Mouse (Mus musculus): Measurements from ENCODE around the gene Hes6. TPM values are rescaled to one million over a fixed set of nuclear protein-coding genes. Genes with fewer than 3 reads are reported as not detected.
A peak's percentile ranks its signal among the peaks of the same experiment; 100 is the strongest.

The Hes6 gene
- polyA plus RNA-seq, 1 experiment from 2014 or later: 61.5 TPM

DNA sequence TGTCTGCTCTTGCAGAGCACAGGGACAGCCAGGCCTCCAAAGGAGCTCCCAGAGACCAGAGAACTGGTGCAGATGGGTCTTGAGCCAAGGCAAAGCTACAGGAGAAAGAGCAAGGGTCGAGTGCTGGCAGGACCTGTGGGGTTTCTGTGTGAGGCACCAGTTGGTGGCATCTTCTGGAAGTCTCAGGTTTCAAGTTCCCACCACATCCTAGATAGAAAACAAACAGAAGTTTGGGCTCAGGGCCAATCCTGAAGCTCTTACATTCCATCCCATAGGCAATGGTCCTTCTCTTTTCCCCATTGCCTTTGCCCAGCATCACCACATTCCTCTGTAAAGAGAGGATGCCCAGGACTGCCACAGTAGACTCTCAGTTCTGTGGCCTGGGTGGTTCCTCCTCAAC lies 8.9 kb downstream of the Hes6 start:
- WGBS: 12% methylated on average over 1 of the region's 1 CpGs
- H3K4me2 ChIP-seq: no peak overlapping the region
- no peak for ATAC-seq (ENCODE audit: extremely low read depth, insufficient number of reproducible peaks, low FRiP score, low TSS enrichment)

DNA sequence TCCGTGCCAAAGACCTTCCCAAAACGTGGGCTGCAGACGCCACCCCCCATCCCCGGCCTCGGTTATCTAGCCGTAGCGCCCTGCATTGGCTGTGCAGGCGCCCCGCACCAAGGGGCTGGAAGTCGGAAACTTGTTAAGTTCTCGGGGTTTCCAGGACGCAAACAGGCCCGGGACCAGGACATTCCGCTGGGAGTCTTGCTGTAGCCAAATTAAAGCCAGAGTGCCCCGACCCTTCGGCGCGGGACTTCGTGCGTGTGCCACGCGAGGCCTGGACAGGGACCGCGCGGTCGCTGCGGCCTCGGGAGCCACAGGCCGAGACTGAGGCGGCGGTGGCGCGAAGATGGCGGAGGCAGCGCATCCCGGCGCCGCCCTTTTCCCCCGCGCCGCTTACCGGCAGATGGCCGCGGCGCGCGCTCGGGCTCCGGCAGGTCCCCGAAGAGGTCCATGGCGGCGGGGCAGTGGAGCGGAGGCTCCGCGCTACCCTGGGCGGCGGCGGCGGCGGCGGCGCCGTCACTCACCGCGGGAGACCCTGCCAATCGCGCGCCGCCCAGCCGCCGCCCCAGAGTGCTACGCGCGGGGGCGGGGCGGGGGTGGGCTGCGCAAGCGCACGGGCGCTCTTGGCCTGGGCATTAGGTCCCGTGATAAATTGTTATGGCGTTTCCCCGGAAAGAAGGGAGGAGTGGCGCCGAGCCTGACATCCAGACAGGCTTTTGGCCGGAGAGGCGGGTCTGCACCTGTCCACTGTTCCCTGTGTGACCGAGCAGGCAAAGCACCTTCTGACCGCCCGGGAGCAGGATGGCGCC lies 15.4 kb downstream of the Hes6 start, which contains the start of gene Ilkap:
TSS of gene Ilkap (minus strand) at position 556 of the 803 bp plus-strand sequence.
- Histone ChIP-seq H3K36me3 (peaks cover 30% of the 10 kb centered on the region), H3K4me1 (peaks cover 28% of the 10 kb centered on the region), H3K27me3 (replicated peaks) (peaks cover 13% of the 10 kb centered on the region), H3K9ac (peak within 1 kb of the TSS; percentile 97), H3K27ac (replicated peaks) (peak within 1 kb of the TSS; percentile 91), H3K9me3 (no peaks in the 10 kb centered on the region), H3K4me3 (peak within 1 kb of the TSS; percentile 94), H3K4me2 (peak within 1 kb of the TSS; percentile 86)
- peak; percentile 94 for ATAC-seq (ENCODE audit: extremely low read depth, insufficient number of reproducible peaks, low FRiP score, low TSS enrichment)
- under 1% methylated on average over 91 of the region's 91 CpGs for WGBS

More for the DNA sequence above, 8.9 kb downstream of the Hes6 start:
- 0 out of 2 replicates have a peak, but pooled peaks cover 2% of the 10 kb centered on the region for H3K4me1 ChIP-seq
- peaks cover 28% of the 10 kb centered on the region for H3K27me3 ChIP-seq (replicated peaks)
- H3K9me3 ChIP-seq: no peaks in the 10 kb centered on the region
- no peak overlapping the region for H3K4me3 ChIP-seq
- no peak overlapping the region for H3K27ac ChIP-seq (replicated peaks)
- no peaks in the 10 kb centered on the region for H3K36me3 ChIP-seq
- H3K9ac ChIP-seq: no peak overlapping the region

- H3K9ac ChIP-seq: peak overlapping the region; percentile 97
- WGBS: under 1% methylated on average over 12 of the region's 12 CpGs
- H3K4me3 ChIP-seq: peak overlapping the region; percentile 94
- H3K27me3 ChIP-seq (replicated peaks): peaks cover 13% of the 10 kb centered on the region
- H3K4me2 ChIP-seq: peak overlapping the region; percentile 86
- H3K9me3 ChIP-seq: no peaks in the 10 kb centered on the region
- no peak for ATAC-seq (ENCODE audit: extremely low read depth, insufficient number of reproducible peaks, low FRiP score, low TSS enrichment)
- H3K4me1 ChIP-seq: peaks cover 28% of the 10 kb centered on the region
- H3K36me3 ChIP-seq: peaks cover 35% of the 10 kb centered on the region
- peak overlapping the region; percentile 91 for H3K27ac ChIP-seq (replicated peaks)
These were observed 15.9 kb downstream of the Hes6 start for GRCm38 (mm10) chr1:91397927-91398259.

DNA sequence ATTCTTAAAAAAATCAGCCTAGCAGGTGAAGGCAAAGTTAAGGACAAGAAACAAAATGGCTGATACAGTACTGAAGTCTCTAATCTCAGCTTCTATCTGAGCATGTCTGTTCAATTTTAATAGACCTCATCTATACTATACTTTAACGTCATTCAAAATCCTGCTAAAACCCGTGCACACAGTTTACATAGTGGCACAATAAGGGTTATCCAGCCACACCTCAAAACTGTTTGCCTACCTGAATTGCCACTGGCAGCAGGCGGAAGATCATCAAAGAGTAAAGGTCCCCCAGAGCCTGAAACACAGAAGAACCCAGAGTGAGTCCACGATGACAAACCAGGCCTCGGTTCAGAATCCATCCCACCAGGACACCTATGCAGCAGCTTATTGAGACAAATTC lies 23.5 kb downstream of the Hes6 start:
- WGBS: 92% methylated on average over 5 of the region's 5 CpGs
- Histone ChIP-seq H3K27ac (replicated peaks) (no peak overlapping the region), H3K9ac (no peak overlapping the region), H3K27me3 (replicated peaks) (no peaks in the 10 kb centered on the region), H3K4me2 (no peak overlapping the region), H3K4me3 (no peak overlapping the region), H3K36me3 (peaks cover 96% of the 10 kb centered on the region), H3K4me1 (peaks cover 8% of the 10 kb centered on the region; the same call in 1 of the 2 replicates), H3K9me3 (no peaks in the 10 kb centered on the region)
- no peak for ATAC-seq (ENCODE audit: extremely low read depth, insufficient number of reproducible peaks, low FRiP score, low TSS enrichment)

DNA sequence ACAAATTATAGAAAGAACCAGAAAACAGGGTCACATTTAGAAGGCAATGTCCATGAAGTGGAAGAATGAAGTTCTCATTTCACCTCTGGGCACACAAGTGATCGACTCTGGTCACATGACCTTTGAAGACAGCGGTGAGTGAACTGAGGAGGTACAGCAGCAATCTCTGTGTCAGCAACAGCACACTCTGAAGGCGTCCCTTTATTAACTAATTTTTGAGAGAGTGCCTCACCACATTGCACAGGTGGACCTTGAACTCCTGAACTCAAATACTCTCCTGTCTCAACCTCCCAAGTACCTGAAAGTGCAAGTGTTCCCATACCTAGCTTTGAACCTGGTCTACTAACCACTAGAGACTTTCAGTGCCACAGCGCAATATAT lies 32.8 kb downstream of the Hes6 start:
- WGBS: 86% methylated on average over 4 of the region's 4 CpGs
- H3K27me3 ChIP-seq (replicated peaks): no peaks in the 10 kb centered on the region
- H3K9ac ChIP-seq: no peak overlapping the region
- H3K4me1 ChIP-seq: peaks cover 26% of the 10 kb centered on the region
- peaks cover 95% of the 10 kb centered on the region for H3K36me3 ChIP-seq
- no peak overlapping the region for H3K4me3 ChIP-seq
- ATAC-seq (ENCODE audit: extremely low read depth, insufficient number of reproducible peaks, low FRiP score, low TSS enrichment): no peak
- no peaks in the 10 kb centered on the region for H3K9me3 ChIP-seq
- H3K4me2 ChIP-seq: no peak overlapping the region
- no peak overlapping the region for H3K27ac ChIP-seq (replicated peaks)

- H3K9me3 ChIP-seq: no peaks in the 10 kb centered on the region
- H3K27me3 ChIP-seq (replicated peaks): no peaks in the 10 kb centered on the region
- H3K27ac ChIP-seq (replicated peaks): no peak overlapping the region
- WGBS: 58% methylated on average over 7 of the region's 7 CpGs
- peaks cover 96% of the 10 kb centered on the region for H3K36me3 ChIP-seq
- H3K4me2 ChIP-seq: no peak overlapping the region
- peaks cover 26% of the 10 kb centered on the region for H3K4me1 ChIP-seq
- ATAC-seq (ENCODE audit: extremely low read depth, insufficient number of reproducible peaks, low FRiP score, low TSS enrichment): no peak
- H3K4me3 ChIP-seq: no peak overlapping the region
- H3K9ac ChIP-seq: no peak overlapping the region
These were observed 33.3 kb downstream of the Hes6 start for GRCm38 (mm10) chr1:91380453-91381090.

GRCm38 (mm10) chr1:91373414-91373835 lies 40.4 kb downstream of the Hes6 start:
- H3K27me3 ChIP-seq (replicated peaks): no peaks in the 10 kb centered on the region
- H3K4me1 ChIP-seq: peaks cover 11% of the 10 kb centered on the region
- H3K9me3 ChIP-seq: no peaks in the 10 kb centered on the region
- peaks cover 90% of the 10 kb centered on the region for H3K36me3 ChIP-seq
- 82% methylated on average over 6 of the region's 6 CpGs for WGBS
- H3K9ac ChIP-seq: no peak overlapping the region
- no peak overlapping the region for H3K27ac ChIP-seq (replicated peaks)
- no peak overlapping the region for H3K4me3 ChIP-seq
- no peak for ATAC-seq (ENCODE audit: extremely low read depth, insufficient number of reproducible peaks, low FRiP score, low TSS enrichment)
- H3K4me2 ChIP-seq: no peak overlapping the region

- peaks cover 9% of the 10 kb centered on the region; the same call in 1 of the 2 replicates for H3K27me3 ChIP-seq (replicated peaks)
- no peak overlapping the region for H3K27ac ChIP-seq (replicated peaks)
- H3K4me2 ChIP-seq: no peak overlapping the region
- H3K9me3 ChIP-seq: no peaks in the 10 kb centered on the region
- no peak overlapping the region for H3K9ac ChIP-seq
- H3K36me3 ChIP-seq: peaks cover 56% of the 10 kb centered on the region
- ATAC-seq (ENCODE audit: extremely low read depth, insufficient number of reproducible peaks, low FRiP score, low TSS enrichment): no peak
- peaks cover 11% of the 10 kb centered on the region for H3K4me1 ChIP-seq
- no peak overlapping the region for H3K4me3 ChIP-seq
- 81% methylated on average over 23 of the region's 23 CpGs for WGBS
These were observed 43.8 kb downstream of the Hes6 start for GRCm38 (mm10) chr1:91370055-91370454.

DNA sequence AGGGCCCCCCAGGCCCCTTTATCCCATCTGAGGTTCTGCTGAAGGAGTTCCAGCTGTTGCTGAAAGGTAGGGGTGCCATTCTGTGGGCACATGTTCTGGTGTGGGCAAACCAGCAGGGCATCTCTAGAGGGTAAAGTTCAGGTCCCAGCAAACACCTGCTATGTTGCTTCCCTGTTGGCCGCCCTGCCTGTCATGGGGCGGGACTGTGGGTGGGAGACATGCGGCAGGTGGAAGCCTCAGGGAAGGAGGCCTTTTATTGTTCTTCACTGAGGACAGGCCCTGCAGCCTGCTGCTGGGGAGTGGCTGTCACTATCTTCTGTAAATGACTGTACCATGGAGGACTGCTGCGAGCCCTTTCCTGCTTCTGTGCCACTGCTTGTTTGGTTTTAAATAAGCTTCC lies 44.4 kb downstream of the Hes6 start:
- Histone ChIP-seq H3K9ac (no peak overlapping the region), H3K4me1 (peaks cover 11% of the 10 kb centered on the region), H3K27me3 (replicated peaks) (peaks cover 9% of the 10 kb centered on the region; the same call in 1 of the 2 replicates), H3K27ac (replicated peaks) (no peak overlapping the region), H3K36me3 (peaks cover 52% of the 10 kb centered on the region), H3K9me3 (peaks cover 1% of the 10 kb centered on the region; the same call in 1 of the 2 replicates), H3K4me2 (no peak overlapping the region), H3K4me3 (no peak overlapping the region)
- WGBS: 71% methylated on average over 4 of the region's 4 CpGs
- no peak for ATAC-seq (ENCODE audit: extremely low read depth, insufficient number of reproducible peaks, low FRiP score, low TSS enrichment)

- Histone ChIP-seq H3K9ac (no peak overlapping the region), H3K4me2 (peak overlapping the region; percentile 99; the same call in 1 of the 2 replicates), H3K27ac (replicated peaks) (no peak overlapping the region), H3K27me3 (replicated peaks) (peaks cover 9% of the 10 kb centered on the region; the same call in 1 of the 2 replicates), H3K4me1 (peaks cover 11% of the 10 kb centered on the region), H3K4me3 (peak overlapping the region; percentile 60; the same call in 1 of the 2 replicates), H3K36me3 (peaks cover 45% of the 10 kb centered on the region), H3K9me3 (peaks cover 10% of the 10 kb centered on the region)
- 95% methylated on average over 3 of the region's 3 CpGs for WGBS
- ATAC-seq (ENCODE audit: extremely low read depth, insufficient number of reproducible peaks, low FRiP score, low TSS enrichment): no peak
These were observed 46.5 kb downstream of the Hes6 start for GRCm38 (mm10) chr1:91367295-91367694.

GRCm38 (mm10) chr1:91366215-91367108 lies 47.4 kb downstream of the Hes6 start, which contains the start of gene Erfe:
TSS of gene Erfe (plus strand) at chr1:91366430.
- peak within 1 kb of the TSS; percentile 80 for H3K9ac ChIP-seq
- peak within 1 kb of the TSS; percentile 99 for H3K4me2 ChIP-seq
- peaks cover 9% of the 10 kb centered on the region; the same call in 1 of the 2 replicates for H3K27me3 ChIP-seq (replicated peaks)
- WGBS: 1% methylated on average over 61 of the region's 68 CpGs
- H3K36me3 ChIP-seq: peaks cover 45% of the 10 kb centered on the region
- H3K4me3 ChIP-seq: peak within 1 kb of the TSS; percentile 60
- H3K4me1 ChIP-seq: peaks cover 11% of the 10 kb centered on the region
- H3K27ac ChIP-seq (replicated peaks): no peak within 1 kb of the TSS
- 0 out of 2 replicates have a peak, but pooled peaks have one; percentile 1 for ATAC-seq (ENCODE audit: extremely low read depth, insufficient number of reproducible peaks, low FRiP score, low TSS enrichment)
- H3K9me3 ChIP-seq: peaks cover 10% of the 10 kb centered on the region

Data from heart, embryonic 13.5 days (tissue).